Comparison of ENCODE assay signal across 19 mouse cellular contexts in genomic region chr9:54645530-54645929, GRCm38 (mm10).
"Had no signal": no experiment of that assay in that cellular context is flagged by ENCODE, and none has a peak within 500 bp of the region (broad histone marks: within the 10 kb centered on the region; RNA-seq: fewer than 3 reads in every experiment).

No protein-coding gene starts in this region.

- H3K36me3 ChIP-seq: heart, embryonic 10.5 days; heart, embryonic 12.5 days; hindbrain, embryonic 13.5 days; hindbrain, embryonic 15.5 days; kidney, embryonic 15.5 days; limb, embryonic 13.5 days; limb, embryonic 15.5 days had no signal

- H3K4me2 ChIP-seq: heart, embryonic 12.5 days; hindbrain, embryonic 13.5 days; hindbrain, embryonic 15.5 days; kidney, embryonic 15.5 days; limb, embryonic 13.5 days; limb, embryonic 15.5 days had no signal

- DNase-seq: gastrocnemius, postnatal 14 days; gastrocnemius, postnatal 36 days; heart, adult 18-20 months; heart, postnatal 10 days; kidney, adult 11 months; kidney, adult 2 months; kidney, adult 9 months; kidney, postnatal 14 days; kidney, postnatal 36 days; layer of hippocampus, adult 9-11 months; layer of hippocampus, postnatal 36 days; left cerebral cortex, postnatal 4 days had no signal

- H3K4me3 ChIP-seq: heart, embryonic 10.5 days; heart, embryonic 12.5 days; hindbrain, embryonic 13.5 days; hindbrain, embryonic 15.5 days; kidney, embryonic 15.5 days; limb, embryonic 13.5 days; limb, embryonic 15.5 days had no signal

- H3K27me3 ChIP-seq: hindbrain, embryonic 13.5 days; hindbrain, embryonic 15.5 days; limb, embryonic 13.5 days; limb, embryonic 15.5 days had no signal
